Mouse (Mus musculus) liver, embryonic 16.5 days (tissue): ENCODE data around the gene Tmed9. TPM values are rescaled to one million over a fixed set of nuclear protein-coding genes. Genes with fewer than 3 reads are reported as not detected.
"Not testable (repeated sequence)": the region's sequence is repeated elsewhere in the genome, so short reads cannot be mapped to it uniquely, and the experiment has no call there.

Experiments
- ATAC-seq: fragments of 200-750 bp; cut with Nextera tagmentation; 2 replicates; pipeline ENCODE4 v1.8.0; 2017; ENCODE audit warnings: low read depth, mild to moderate bottlenecking, moderate number of reproducible peaks, moderate library complexity
- H3K27ac ChIP-seq: fragments of 300-500 bp; sonication (generic); 2 replicates; pipeline ENCODE4 v1.5.1; 2014; ENCODE audit warnings: mild to moderate bottlenecking, low read length
- H3K27me3 ChIP-seq: fragments of 300-500 bp; sonication (generic); 2 replicates; pipeline ENCODE4 v1.6.1; 2014; ENCODE audit warnings: low read depth, low read length, mixed read lengths; ENCODE audit not compliant: control insufficient read depth, insufficient read depth
- H3K36me3 ChIP-seq: fragments of 300-500 bp; sonication (generic); 2 replicates; pipeline ENCODE4 v1.6.1; 2014; ENCODE audit warnings: mild to moderate bottlenecking; ENCODE audit not compliant: control insufficient read depth, insufficient read depth
- H3K4me1 ChIP-seq: fragments of 300-500 bp; sonication (generic); 2 replicates; pipeline ENCODE4 v1.6.1; 2014; ENCODE audit warnings: low read depth, low read length, mixed read lengths; ENCODE audit not compliant: control insufficient read depth
- H3K4me2 ChIP-seq: fragments of 300-500 bp; sonication (generic); 2 replicates; pipeline ENCODE4 v1.6.1; 2014; ENCODE audit warnings: low read depth, low read length, mixed read lengths
- H3K4me3 ChIP-seq: fragments of 300-500 bp; sonication (generic); 2 replicates; pipeline ENCODE4 v1.5.1; 2014; ENCODE audit warnings: low read depth, mild to moderate bottlenecking, low read length
- H3K9ac ChIP-seq: fragments of 300-500 bp; sonication (generic); 2 replicates; pipeline ENCODE4 v1.6.1; 2014; ENCODE audit warnings: low read depth, low read length
- H3K9me3 ChIP-seq: fragments of 300-500 bp; sonication (generic); replicated peaks from 2 replicates; pipeline ENCODE4 v1.6.1; 2016; ENCODE audit warnings: low read length; ENCODE audit not compliant: control insufficient read depth
- WGBS: fragments of 180-500 bp; shearing (Covaris S2); extraction: QIAGEN DNeasy Blood & Tissue Kit; methylation state at CpG from one replicate; pipeline ENCODE4 v1.1.7; 2014; ENCODE audit not compliant: insufficient replicate concordance; 5-methylcytosine and 5-hydroxymethylcytosine counted together
- polyA plus RNA-seq: library from polyadenylated mRNA; unstranded; fragments of >200 nt; fragmentation: Nextera tagmentation; extraction: Ambion mirVana; gene quantifications from 2 replicates; pipeline ENCODE4 v1.2.1, GENCODE M21; 2015

The Tmed9 gene
- polyA plus RNA-seq, 1 experiment from 2014 or later = 55.7 TPM

GRCm38 (mm10) chr13:55613471-55613870 is 39.9 kb downstream of the Tmed9 start:
- Histone ChIP-seq H3K4me2 (no peak overlapping the region), H3K27ac (no peak overlapping the region), H3K27me3 (no peaks in the 10 kb centered on the region), H3K9ac (no peak overlapping the region), H3K4me3 (no peak overlapping the region), H3K4me1 (no peaks in the 10 kb centered on the region), H3K9me3 (no peaks in the 10 kb centered on the region), H3K36me3 (0 out of 2 replicates have a peak, but pooled peaks cover 3% of the 10 kb centered on the region)
- WGBS = 51% methylated on average over 5 of the region's 5 CpGs
- ATAC-seq = no peak

DNA sequence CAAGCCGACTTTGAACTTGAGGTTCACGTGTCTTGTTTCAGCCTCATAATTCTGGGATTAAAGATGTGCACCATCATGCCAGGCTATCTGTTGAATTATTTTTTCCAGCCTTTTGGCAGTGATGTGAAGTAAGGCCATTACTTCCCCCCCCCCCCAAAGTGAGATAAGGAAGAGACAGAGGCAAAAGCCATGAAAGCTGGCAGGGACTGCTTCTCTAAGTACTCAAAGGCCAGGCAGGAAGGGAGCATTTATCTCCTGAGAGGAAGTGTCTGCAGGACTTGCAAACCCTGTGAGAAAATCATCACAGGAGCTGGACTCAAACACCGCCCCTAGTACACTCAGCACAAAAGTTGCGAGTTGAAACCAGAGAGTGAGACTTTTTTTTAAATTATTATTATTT is 45.8 kb downstream of the Tmed9 start:
- Histone ChIP-seq H3K9ac (no peak overlapping the region), H3K4me2 (no peak overlapping the region), H3K27ac (no peak overlapping the region), H3K4me1 (peaks cover 16% of the 10 kb centered on the region), H3K4me3 (no peak overlapping the region), H3K36me3 (no peaks in the 10 kb centered on the region), H3K27me3 (no peaks in the 10 kb centered on the region), H3K9me3 (no peaks in the 10 kb centered on the region)
- ATAC-seq = no peak
- WGBS = 63% methylated on average over 4 of the region's 4 CpGs

DNA sequence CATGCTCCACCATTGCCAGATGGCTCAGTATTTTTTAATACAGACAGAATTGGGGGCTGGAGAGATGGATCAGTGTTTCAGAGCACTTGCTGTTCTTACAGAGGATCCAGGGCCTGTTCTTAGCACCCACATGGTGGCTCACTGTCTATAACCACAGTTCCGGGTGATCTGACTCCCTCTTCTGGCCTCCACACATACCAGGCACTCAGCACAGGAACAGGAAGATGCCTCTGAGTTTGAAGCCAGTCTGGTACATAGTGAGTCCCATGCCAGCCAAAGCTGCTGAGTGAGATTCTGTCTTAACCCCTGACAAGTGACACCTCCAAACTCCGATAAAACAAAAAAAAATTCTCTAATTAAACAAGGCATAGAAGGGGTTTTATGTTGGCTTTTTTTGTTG is 46.7 kb downstream of the Tmed9 start:
- Histone ChIP-seq H3K9me3 (no peaks in the 10 kb centered on the region), H3K27ac (no peak overlapping the region), H3K4me3 (no peak overlapping the region), H3K27me3 (no peaks in the 10 kb centered on the region), H3K4me2 (no peak overlapping the region), H3K4me1 (peaks cover 19% of the 10 kb centered on the region), H3K36me3 (no peaks in the 10 kb centered on the region), H3K9ac (no peak overlapping the region)
- no peak for ATAC-seq
- WGBS = 64% methylated on average over 2 of the region's 2 CpGs

DNA sequence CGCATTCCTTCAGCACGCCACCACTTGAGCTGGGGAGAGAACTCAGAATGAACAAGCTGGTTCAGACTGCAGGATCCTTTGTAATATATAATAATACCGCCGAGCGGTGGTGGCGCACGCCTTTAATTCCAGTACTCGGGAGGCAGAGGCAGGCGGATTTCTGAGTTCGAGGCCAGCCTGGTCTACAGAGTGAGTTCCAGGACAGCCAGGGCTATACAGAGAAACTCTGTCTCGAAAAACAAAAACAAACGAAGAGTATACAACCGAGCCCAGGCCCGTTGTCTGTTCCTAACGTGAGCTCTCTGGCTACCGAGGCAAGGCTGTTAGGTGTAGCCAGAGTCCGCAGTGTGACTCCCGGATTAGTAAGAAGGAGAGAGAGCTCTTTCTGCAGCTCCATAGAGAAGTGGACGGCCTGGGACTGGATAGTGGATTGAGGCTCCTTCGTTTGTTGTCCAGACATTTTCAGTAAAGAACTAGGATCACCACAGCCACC is 48.7 kb downstream of the Tmed9 start:
- peak overlapping the region; percentile 93 for H3K4me2 ChIP-seq
- ATAC-seq = peak; percentile 3; the same call in 1 of the 2 replicates
- H3K9me3 ChIP-seq, H3K27me3 ChIP-seq, H3K36me3 ChIP-seq: not testable (repeated sequence)
- peak overlapping the region; percentile 84 for H3K9ac ChIP-seq
- H3K4me3 ChIP-seq = peak overlapping the region; percentile 91
- WGBS = 9% methylated on average over 20 of the region's 20 CpGs
- H3K27ac ChIP-seq = peak overlapping the region; percentile 79
- peaks cover 19% of the 10 kb centered on the region for H3K4me1 ChIP-seq

DNA sequence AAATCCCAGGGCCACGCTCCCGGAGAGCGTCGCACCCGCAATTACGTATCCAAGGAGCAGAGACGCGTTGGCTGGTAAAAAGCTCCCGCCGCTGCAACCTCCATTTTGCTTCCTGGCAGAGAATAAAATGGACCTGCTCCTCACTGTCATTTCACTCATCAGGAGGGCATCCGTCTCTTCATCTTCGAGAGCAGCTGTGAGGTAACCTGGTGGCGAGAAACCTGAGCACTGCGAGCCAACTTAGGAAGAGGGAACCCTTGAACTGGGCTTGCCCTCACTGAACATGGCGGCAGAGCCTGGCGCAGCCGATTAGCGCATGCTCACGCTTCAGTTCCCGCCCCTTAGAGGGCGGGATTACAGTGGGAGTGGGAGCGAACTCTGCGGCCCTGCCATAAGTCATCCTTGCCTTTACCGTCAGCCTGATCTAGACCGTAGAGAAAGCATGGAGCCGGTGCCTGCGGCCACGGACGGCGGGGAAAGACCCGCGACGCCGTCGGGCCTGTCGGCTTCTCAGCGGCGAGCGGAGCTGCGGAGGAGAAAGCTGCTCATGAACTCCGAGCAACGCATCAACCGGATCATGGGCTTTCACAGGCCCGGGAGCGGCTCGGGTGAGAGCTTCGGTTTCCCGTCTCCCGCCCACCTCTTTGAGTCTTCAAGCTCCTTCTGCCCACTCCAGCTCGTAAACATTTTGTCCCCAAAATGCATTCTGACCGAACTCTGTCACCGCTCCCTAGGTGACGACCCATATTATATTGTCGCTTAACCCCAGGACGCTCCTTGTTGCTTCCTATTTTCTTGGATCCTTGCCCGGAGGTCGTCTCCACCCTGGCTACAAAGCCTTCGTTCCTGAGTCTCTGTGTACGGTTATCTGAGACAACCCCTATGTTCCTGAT is 49.4 kb downstream of the Tmed9 start, which contains the start of gene Caml:
Caml (plus strand) TSS at position 357 of the 893 bp plus-strand sequence.
- Histone ChIP-seq H3K9me3 (no peaks in the 10 kb centered on the region), H3K27me3 (no peaks in the 10 kb centered on the region), H3K9ac (peak within 1 kb of the TSS; percentile 84), H3K4me2 (peak within 1 kb of the TSS; percentile 93), H3K27ac (peak within 1 kb of the TSS; percentile 79), H3K4me1 (peaks cover 19% of the 10 kb centered on the region), H3K36me3 (no peaks in the 10 kb centered on the region; the same call in 1 of the 2 replicates), H3K4me3 (peak within 1 kb of the TSS; percentile 91)
- WGBS = under 1% methylated on average over 59 of the region's 59 CpGs
- peak; percentile 99 for ATAC-seq

GRCm38 (mm10) chr13:55634639-55635127 is 61.2 kb downstream of the Tmed9 start, which contains the start of gene Ddx46:
Ddx46 (plus strand) TSS chr13:55635027.
- H3K4me1 ChIP-seq = peaks cover 14% of the 10 kb centered on the region
- WGBS = 5% methylated on average over 30 of the region's 30 CpGs

GRCm38 (mm10) chr13:55635146-55635571 is 61.6 kb downstream of the Tmed9 start:
- Histone ChIP-seq H3K4me3 (peak overlapping the region; percentile 95), H3K27ac (peak overlapping the region; percentile 56; the same call in 1 of the 2 replicates), H3K27me3 (no peaks in the 10 kb centered on the region), H3K9me3 (no peaks in the 10 kb centered on the region), H3K9ac (peak overlapping the region; percentile 93), H3K4me1 (peaks cover 14% of the 10 kb centered on the region), H3K36me3 (peaks cover 14% of the 10 kb centered on the region), H3K4me2 (peak overlapping the region; percentile 87)
- WGBS = under 1% methylated on average over 34 of the region's 40 CpGs
- peak; percentile 60 for ATAC-seq

More at GRCm38 (mm10) chr13:55634639-55635127, 61.2 kb downstream of the Tmed9 start, which contains the start of gene Ddx46:
- Histone ChIP-seq H3K27me3 (no peaks in the 10 kb centered on the region), H3K4me2 (peak within 1 kb of the TSS; percentile 87), H3K36me3 (peaks cover 9% of the 10 kb centered on the region), H3K9me3 (no peaks in the 10 kb centered on the region), H3K9ac (peak within 1 kb of the TSS; percentile 93), H3K27ac (peak within 1 kb of the TSS; percentile 56; the same call in 1 of the 2 replicates), H3K4me3 (peak within 1 kb of the TSS; percentile 95)
- ATAC-seq = peak; percentile 92

GRCm38 (mm10) chr13:55636185-55636983 is 62.9 kb downstream of the Tmed9 start:
- no peak overlapping the region for H3K4me3 ChIP-seq
- H3K9ac ChIP-seq = no peak overlapping the region
- H3K27me3 ChIP-seq = no peaks in the 10 kb centered on the region
- peak overlapping the region; percentile 87 for H3K4me2 ChIP-seq
- ATAC-seq = no peak
- H3K27ac ChIP-seq = no peak overlapping the region
- 80% methylated on average over 14 of the region's 14 CpGs for WGBS
- no peaks in the 10 kb centered on the region for H3K9me3 ChIP-seq
- peaks cover 19% of the 10 kb centered on the region for H3K36me3 ChIP-seq
- H3K4me1 ChIP-seq = peaks cover 14% of the 10 kb centered on the region
